Mouse (Mus musculus): ENCODE data around the gene Slc35e4. TPM values are rescaled to one million over a fixed set of nuclear protein-coding genes. Genes with fewer than 3 reads are reported as not detected.

Gene Slc35e4
- total RNA-seq (2012; rRNA removed) = 9.5 and 10.9 TPM in 2 replicates
- 3.3 and 4.5 TPM in 2 replicates for total RNA-seq (2014; rRNA removed)
- 4.0 and 4.6 TPM in 2 replicates for polyA plus RNA-seq (2012; ENCODE audit: insufficient read length, low read depth)

DNA sequence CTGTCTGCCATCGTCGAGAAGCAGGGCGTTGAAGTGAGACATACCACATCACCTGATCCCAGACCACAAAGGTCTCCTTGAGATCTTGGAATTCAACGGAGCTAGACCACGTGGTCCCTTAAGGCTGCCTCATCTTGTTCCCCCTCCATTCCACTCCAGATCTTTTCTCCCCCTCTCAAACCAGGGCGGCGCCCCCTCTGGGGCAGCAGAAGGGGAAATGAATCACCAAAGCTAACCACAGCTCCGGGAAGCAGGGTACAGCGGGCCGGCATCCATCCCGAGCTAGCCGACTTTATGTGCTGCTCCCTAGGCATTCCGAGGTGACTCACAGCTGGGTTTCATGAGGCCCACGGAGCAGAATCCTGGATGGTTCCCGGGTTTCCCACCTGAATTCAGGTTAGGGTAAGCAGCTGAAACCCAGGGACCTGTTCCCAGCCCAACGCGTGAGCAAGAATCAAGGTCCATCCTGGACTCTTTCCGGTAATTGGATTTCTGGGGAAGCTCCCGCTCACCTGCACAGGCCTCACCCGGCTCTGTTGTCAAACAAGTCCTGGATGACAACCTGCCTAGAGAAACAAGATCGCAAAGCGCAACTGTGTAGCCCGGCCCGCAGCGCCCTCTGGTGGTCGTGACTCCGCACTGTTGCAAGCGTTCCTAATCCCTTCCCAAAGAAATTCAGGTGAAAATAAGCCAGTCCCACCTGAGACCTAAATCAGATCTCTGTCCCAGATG is at the start of gene Slc35e4:
Gene Slc35e4 (minus strand): TSS at position 556 of the 732 bp plus-strand sequence.
- no peaks in the 10 kb centered on the region for H3K79me2 ChIP-seq (replicated peaks; ENCODE audit: control insufficient read depth, extremely low read depth, insufficient read depth, poor library complexity, severe bottlenecking)
- no peaks in the 10 kb centered on the region for H3K9me3 ChIP-seq (replicated peaks; ENCODE audit: low read length)
- peaks cover 34 to 49% of the 10 kb centered on the region in 2 experiments for H3K4me1 ChIP-seq (ENCODE audit: control insufficient read depth in 1 of 2, insufficient read depth in 2 of 2)
- H3K36me3 ChIP-seq (replicated peaks in 1 of 2; ENCODE audit: control insufficient read depth in 1 of 2, insufficient read depth in 1 of 2, low read length in 1 of 2) = peaks cover 0 to 6% of the 10 kb centered on the region in 2 experiments
- in situ Hi-C loops (cut with MboI; ENCODE audit: low pct_ligation_motif_present, low pct_unique_long_range_greater_than_20kb, low sequenced_read_pairs) = loop anchor here (25.0 kb wide), 1 partner anchor 377 kb away; the partner anchor contains the start of gene Smtn
- dilution Hi-C loops (cut with MboI; ENCODE audit: extremely low pct_ligation_motif_present, extremely low pct_unique_long_range_greater_than_20kb, low sequenced_read_pairs) = no loop called here
- H3K4me3 ChIP-seq (replicated peaks in 1 of 3; ENCODE audit: low read depth in 2 of 3, low read length in 2 of 3, poor library complexity in 1 of 3) = peak within 1 kb of the TSS; percentile 61 to 83 (median 75)
- H3K4me2 ChIP-seq (ENCODE audit: insufficient read depth, low read depth, poor library complexity, severe bottlenecking) = peak within 1 kb of the TSS; percentile 80
- TF ChIP-seq SMC3 (IDR thresholded peaks at IDR 0.05; ENCODE audit: low read depth, low read length) (peak; percentile 72), HCFC1 (IDR thresholded peaks at IDR 0.05; ENCODE audit: low read depth, low read length) (peak; percentile 24; the same call in 1 of the 2 replicates), POLR2AphosphoS2 (IDR thresholded peaks at IDR 0.05; ENCODE audit: low read depth, low read length) (no peak), USF2 (conservative IDR thresholded peaks at IDR 0.05; ENCODE audit: low read depth, low read length) (peak; percentile 60), UBTF (IDR thresholded peaks at IDR 0.05; ENCODE audit: low read depth, low read length) (no peak), JUN (IDR thresholded peaks at IDR 0.05; ENCODE audit: insufficient read depth, low read depth, low read length) (no peak), NELFE (IDR thresholded peaks at IDR 0.05; ENCODE audit: low read depth, low read length) (peak; percentile 66), CHD2 (IDR thresholded peaks at IDR 0.05; ENCODE audit: low read length) (no peak), MYC (IDR thresholded peaks at IDR 0.05; ENCODE audit: low read depth, low read length) (peak; percentile 78), RCOR1 (conservative IDR thresholded peaks at IDR 0.05; ENCODE audit: low read depth, low read length) (no peak), NRF1 (IDR thresholded peaks at IDR 0.05; ENCODE audit: low read depth, low read length) (0 out of 2 replicates have a peak, but pooled peaks have one; percentile 18), SIN3A (IDR thresholded peaks at IDR 0.05; ENCODE audit: low read length) (peak; percentile 79; the same call in 1 of the 2 replicates), USF1 (IDR thresholded peaks at IDR 0.05; ENCODE audit: low read depth, low read length) (peak; percentile 37), TBP (conservative IDR thresholded peaks at IDR 0.05; ENCODE audit: low read depth, low read length) (no peak), ETS1 (conservative IDR thresholded peaks at IDR 0.05; ENCODE audit: low read depth, low read length) (no peak), JUND (conservative IDR thresholded peaks at IDR 0.05; ENCODE audit: low read depth, low read length) (no peak), ELF1 (IDR thresholded peaks at IDR 0.05; ENCODE audit: low read depth, low read length) (peak; percentile 24; the same call in 1 of the 2 replicates), PAX5 (IDR thresholded peaks at IDR 0.05; ENCODE audit: low read length) (no peak), IRF4 (IDR thresholded peaks at IDR 0.05; ENCODE audit: low read depth, low read length) (peak; percentile 83), CHD1 (IDR thresholded peaks at IDR 0.05; ENCODE audit: low read depth, low read length) (0 out of 2 replicates have a peak, but pooled peaks have one; percentile 83), RAD21 (IDR thresholded peaks at IDR 0.05; ENCODE audit: low read depth, low read length) (peak; percentile 62), EP300 (IDR thresholded peaks at IDR 0.05; ENCODE audit: low read length) (0 out of 2 replicates have a peak, but pooled peaks have one; percentile 23), GABPA (IDR thresholded peaks at IDR 0.05; ENCODE audit: insufficient replicate concordance, low read depth, low read length) (no peak), KAT2A (IDR thresholded peaks at IDR 0.05; ENCODE audit: insufficient replicate concordance, low read length) (no peak), CTCF (conservative IDR thresholded peaks at IDR 0.05 in 1 of 2, IDR thresholded peaks at IDR 0.05 in 1 of 2; ENCODE audit: low read depth in 2 of 2, low read length in 2 of 2) (peak; percentile 62 to 85), MAFK (IDR thresholded peaks at IDR 0.05; ENCODE audit: insufficient replicate concordance, low read length) (no peak), ZC3H11A (IDR thresholded peaks at IDR 0.05; ENCODE audit: low read depth, low read length) (no peak), ZMIZ1 (IDR thresholded peaks at IDR 0.05; ENCODE audit: low read depth, low read length) (no peak), ZKSCAN1 (IDR thresholded peaks at IDR 0.05; ENCODE audit: borderline replicate concordance, low read depth, low read length) (no peak), POLR2A (IDR thresholded peaks at IDR 0.05; ENCODE audit: low read depth, low read length) (no peak), MAZ (IDR thresholded peaks at IDR 0.05; ENCODE audit: low read depth, low read length) (no peak), E2F4 (IDR thresholded peaks at IDR 0.05; ENCODE audit: insufficient replicate concordance, low read depth, low read length) (no peak), MXI1 (IDR thresholded peaks at IDR 0.05; ENCODE audit: low read depth, low read length) (peak; percentile 52; the same call in 1 of the 2 replicates), TCF12 (IDR thresholded peaks at IDR 0.05; ENCODE audit: low read depth, low read length) (0 out of 2 replicates have a peak, but pooled peaks have one; percentile 43), ZNF384 (IDR thresholded peaks at IDR 0.05; ENCODE audit: low read depth, low read length) (no peak), MAX (IDR thresholded peaks at IDR 0.05; ENCODE audit: low read length) (peak; percentile 95), BHLHE40 (IDR thresholded peaks at IDR 0.05; ENCODE audit: low read depth, low read length) (no peak), MEF2A (IDR thresholded peaks at IDR 0.05; ENCODE audit: borderline replicate concordance, low read depth, low read length) (peak; percentile 53)
- H3K9ac ChIP-seq (ENCODE audit: insufficient read depth, low read depth) = peak within 1 kb of the TSS; percentile 65
- peak within 1 kb of the TSS; percentile 15; the same call in 1 of the 2 replicates for H3K27ac ChIP-seq (ENCODE audit: insufficient read depth, low read depth)
- DNase-seq (ENCODE audit: extremely low read depth) = peak; percentile 73
- peaks cover 13% of the 10 kb centered on the region for H3K27me3 ChIP-seq (replicated peaks)
